Mouse (Mus musculus) cerebellum, adult (tissue): ENCODE results near the gene Fads2.

ENCODE experiments used
- ATAC-seq: cut with Nextera tagmentation; 2 replicates; pipeline ENCODE4 v1.9.2; 2017; ENCODE audit warnings: mild to moderate bottlenecking, moderate library complexity, mixed read lengths; ENCODE audit not compliant: insufficient number of reproducible peaks, low FRiP score, low TSS enrichment

The Fads2 gene

DNA sequence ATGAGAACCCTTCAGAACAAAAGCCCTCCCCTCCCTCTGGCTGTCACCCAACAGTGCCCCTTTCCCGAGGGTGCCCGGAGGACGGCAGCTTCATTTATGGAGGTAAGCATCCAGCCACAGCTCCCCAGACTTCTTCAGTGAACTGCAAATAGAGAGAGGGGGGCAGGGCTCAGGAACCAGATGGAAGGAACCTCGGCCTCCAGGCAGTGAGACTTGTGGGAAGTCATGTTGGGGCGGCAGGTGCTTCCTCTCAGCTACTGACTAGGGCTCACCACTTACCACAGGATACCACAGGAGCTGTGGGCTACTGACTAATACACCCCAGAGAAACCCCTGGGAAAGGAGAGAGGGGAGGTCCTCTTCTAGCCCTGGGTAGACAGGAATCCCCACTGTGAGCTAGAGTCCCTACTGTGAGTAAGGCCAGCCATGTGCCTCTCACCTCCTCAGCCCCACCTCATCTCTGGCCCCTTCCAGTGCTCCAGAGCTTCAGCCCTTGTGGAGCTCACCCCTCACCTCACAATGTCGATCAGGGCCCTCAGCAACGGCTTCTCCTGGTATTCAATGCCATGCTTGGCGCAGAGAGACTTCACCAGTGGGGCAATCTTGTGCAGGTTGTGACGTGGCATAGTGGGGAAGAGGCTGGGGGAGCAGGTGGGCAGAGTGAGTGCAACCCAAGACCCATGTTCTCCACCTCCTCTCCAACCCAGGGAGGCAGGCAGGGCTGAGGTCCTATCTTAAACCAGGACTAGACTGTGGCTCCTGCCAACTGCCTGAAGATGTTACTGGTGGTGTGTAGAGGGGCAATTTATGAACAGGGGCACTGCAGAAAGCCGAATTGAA, 37.2 kb downstream of the Fads2 start:
- ATAC-seq: no peak

DNA sequence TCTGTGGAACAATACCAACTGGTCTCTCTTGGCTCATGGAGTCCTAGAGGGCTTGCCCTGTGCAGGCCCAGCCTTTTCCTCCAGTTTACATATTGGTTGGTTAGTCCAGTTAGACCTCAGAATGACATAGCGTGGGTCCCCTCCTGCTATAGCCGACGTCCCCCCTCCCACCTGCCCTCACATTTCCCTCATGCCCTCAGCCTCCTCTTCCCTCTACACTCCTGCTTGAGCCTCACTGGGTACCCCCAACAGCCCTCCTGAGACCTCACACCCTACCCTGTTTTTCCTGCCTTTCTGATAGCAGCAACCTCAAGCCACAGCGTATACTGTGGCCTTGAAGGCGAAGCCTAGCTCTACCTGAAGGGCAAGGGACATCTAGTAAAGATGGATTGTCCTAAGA, 38.7 kb downstream of the Fads2 start:
- no peak for ATAC-seq

DNA sequence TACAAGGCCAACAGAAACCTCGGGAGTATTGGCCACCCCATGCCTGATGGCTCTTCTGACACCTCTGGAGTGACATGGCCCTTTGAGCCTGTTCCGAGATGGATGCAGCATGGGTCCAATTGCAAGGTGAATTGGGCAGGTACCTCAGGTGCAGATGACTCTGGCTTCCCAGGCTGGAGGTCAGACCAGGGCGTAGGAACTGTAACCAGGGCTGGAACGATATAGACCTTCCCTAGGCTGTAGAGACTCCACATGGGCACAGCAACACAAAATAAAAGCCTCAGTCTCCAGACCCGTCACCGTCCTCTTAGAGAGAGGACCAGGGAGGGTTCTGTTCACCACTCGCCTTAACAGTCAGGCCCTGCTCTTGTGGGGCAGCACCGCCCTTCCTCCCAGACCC, 39.3 kb downstream of the Fads2 start:
- no peak for ATAC-seq

DNA sequence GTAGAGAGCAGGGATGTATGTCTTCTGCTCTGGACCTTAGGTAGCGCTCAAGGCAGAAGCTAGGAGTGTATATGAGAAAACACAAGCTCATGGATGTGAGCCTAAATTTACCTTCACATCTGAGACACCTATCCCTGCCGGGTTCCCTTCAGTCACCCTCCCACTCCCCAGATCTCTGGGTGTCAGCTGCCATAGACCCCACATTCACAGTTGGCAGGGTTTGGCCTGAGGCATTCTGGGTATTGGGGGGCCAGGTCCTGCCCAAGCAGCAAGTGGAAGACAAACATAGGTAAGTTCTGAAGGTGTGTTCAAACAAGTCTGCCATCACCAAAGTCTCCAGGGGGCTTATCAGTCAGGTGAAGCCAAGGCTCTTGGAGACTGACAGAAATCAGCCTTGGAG, 39.9 kb downstream of the Fads2 start:
- ATAC-seq: no peak

DNA sequence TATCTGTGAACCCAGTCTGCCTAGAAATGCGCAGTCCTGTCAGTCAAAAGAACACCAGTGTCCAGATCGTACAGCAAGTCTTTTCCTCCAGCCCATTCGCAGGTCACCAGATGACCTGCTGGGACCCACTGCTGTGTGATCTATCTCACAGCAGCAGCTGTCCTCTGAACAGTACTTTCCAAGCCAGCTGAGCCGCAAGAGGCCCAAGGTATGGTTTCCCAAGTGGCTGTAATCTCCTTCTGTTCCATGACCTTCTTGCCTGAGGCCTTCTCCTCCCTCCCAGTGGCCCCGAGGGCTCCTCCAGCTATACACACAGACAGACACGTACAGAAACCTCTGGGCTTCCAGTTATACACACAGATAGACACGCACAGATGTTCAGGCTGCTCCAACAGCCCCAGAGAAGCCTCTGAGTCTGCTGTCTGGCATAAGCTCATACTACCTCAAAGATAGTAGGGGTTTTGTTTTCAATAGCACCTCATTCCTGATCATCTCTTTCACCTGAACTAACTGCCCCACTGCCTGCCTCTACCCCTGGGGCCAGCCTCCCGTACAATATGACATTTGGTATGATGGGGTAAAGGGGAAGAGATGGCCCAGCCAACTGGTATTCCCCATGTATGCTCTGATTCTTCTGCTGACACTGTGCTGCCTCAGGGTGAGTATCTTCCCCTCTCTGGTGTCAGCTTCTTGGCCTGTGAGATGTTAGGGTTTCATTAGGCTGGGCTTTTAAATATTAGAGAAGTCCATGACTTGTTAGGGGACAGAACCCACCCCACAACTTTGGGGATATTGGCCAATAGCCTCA, 40.6 kb downstream of the Fads2 start:
- no peak for ATAC-seq

DNA sequence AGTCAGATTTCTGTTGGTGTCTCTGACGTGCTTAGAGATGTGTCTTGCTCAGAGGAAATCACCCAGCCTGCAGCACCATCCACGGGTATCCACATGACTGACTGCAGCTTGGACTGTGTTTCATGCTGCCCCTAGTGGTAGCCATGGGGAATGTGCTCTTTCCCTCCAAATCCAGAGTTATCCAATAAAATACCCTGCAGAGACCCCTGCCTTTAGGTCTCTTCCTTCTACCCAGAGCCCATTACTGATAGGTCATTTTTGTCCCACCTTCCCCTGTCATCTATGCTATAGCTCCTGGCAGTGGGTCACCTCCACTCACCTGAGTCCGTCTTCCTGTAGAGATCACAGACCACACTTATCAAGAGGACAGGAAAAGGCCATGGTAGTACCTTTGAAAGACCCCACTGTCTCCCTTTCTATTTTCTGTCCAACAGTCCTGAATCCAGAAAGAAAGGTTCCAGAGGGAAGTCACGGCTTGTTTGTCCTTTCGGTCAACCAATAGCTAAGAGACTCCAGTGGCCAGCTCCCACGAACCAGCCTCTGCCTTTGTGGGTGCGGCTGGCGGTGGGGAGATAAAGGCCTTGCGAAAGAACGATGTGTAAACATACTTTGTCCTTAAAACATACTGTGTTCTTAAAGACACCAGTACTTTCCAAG, 41.5 kb downstream of the Fads2 start:
- ATAC-seq: 0 out of 2 replicates have a peak, but pooled peaks have one; percentile 52

DNA sequence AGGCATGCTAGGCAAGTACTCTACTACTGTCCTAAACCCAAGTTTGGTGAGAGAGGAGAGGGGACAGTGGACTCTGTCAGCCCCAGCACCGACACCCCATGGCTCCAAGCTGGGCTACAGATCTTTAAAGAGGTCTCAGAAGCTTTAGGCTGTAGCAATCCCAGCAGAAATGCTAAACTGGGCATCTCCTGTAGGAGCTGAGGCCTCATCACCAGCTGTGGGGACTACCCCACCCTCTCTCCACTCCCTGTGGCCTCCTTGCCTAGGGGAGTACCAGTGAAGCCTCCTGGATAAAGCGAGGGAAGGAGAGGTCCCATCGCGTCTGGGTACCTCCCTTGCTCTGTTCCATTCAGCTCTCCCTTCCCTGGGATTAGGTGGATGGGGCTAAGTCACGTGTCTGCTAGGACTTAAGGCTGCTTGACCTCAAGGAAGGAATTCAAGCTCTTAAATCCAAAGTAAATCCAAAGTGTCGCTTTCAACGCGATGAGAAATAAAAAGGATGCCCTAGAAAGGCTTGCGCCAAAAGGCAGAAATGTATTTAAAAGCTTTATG, 42.6 kb downstream of the Fads2 start:
- ATAC-seq: no peak

DNA sequence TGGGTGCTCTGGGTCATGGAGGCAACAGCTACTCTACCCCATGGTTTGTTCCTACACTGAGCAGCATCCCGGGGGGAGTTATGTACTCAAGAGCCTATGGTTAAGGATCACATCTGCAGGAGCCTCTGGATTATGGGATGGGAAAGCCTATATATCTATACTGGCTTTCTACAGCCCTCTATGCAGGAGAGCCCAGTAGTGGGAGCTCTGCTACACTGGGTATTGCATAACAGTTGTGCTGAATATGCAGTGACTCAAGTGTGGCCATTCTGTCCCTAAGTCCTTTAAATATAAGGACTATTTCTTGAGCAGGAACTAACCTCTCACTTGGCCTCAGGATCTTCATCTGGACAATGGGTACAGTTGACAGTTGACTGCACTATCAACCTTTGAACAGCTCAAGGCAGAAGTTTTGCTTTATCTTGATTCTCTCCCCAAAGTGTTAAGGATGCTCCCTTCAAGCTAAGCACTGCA, 43.2 kb downstream of the Fads2 start:
- ATAC-seq: no peak

DNA sequence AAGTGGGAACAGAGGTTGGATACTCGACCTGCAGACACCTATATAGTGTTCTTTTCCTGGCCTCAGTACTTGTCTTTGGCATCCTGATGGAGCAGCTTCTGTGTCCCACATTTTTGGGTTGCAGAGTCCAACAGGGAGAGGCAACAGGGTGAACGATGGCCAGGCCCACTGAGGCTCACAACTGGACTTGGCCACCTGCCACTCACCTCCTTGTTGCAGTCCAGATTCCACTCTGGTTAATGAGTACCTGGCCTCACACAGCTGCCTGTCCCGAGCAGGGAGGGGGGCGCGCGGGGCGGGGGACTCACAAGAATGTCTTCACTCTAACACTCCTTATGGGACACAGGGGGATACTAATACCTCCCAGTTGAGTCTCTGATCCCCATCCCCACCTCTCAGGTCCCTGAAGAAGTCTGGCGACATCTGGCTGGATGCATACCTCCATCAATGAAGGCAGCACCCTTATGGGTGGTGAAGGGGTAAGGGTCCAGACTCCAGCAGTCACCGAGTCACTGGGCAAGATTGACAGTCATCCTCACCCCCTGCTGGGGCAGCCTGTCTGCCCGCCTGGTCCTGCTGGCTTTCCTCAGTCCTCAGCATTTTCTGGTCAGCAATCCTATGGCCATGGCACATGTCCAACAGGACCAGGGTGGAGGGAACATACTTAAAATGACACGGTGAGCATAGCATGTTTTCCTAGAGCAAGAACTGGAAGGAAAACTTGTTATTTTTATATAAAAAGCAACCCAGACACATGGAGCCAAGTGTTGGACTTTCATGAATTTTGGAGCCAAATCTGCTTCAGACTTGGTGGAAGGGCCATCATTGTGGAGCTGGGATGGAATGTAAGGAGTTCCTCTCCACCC, 43.8 kb downstream of the Fads2 start:
- ATAC-seq: no peak

DNA sequence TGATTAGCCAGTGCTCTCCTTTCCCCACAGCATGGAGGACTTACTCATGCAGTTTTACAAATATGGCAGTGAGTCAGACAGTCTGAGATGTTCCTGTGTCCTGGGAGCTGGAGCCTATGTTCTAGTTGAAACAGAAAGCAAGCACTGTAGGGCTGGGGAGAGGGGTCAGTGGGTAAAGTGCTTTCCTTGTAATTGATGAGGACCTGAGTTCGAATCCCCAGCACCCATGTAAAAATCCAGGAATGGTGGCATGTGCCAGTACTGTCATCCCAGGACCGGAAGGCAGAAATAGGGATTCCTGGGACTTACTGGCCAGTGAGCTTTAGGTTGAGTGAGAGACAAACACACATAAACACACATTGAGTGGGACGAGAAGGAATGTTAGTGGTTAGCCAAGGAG, 44.9 kb downstream of the Fads2 start:
- ATAC-seq: no peak

DNA sequence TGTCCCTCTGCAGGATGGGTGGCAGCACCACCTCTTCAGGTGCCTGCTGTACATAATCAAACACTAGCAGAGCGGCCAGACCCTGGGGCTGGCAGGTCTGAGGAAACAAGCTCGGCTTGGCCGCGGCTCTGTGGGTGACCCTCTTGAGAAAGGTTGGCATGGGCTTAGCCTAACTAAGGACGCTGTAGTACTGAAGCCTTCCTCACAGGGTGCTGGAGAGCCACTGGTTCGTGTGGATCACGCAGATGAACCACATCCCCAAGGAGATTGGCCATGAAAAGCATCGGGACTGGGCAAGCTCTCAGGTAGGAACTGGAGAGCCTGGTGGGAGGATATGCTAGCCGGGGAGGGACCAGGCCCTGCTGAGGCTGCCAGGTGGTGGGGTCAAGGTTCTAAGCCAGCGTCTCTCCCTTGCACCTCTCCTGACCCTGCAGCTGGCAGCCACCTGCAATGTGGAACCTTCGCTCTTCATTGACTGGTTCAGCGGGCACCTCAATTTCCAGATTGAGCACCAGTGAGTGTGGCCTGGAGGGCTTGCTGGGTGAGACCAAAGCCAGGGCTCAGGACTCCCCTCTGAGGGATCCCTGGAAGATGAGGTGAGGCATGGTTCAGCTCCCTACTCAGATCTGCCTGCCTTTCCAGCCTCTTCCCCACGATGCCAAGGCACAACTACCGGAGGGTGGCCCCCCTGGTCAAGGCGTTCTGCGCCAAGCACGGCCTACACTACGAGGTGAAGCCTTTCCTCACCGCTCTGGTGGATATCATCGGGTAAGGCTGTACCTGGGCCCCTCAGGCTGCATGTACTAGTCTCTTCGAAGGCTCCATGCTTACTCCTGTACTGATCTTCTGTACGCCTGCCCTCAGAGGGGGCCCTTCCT, 45.5 kb downstream of the Fads2 start:
- ATAC-seq: no peak

DNA sequence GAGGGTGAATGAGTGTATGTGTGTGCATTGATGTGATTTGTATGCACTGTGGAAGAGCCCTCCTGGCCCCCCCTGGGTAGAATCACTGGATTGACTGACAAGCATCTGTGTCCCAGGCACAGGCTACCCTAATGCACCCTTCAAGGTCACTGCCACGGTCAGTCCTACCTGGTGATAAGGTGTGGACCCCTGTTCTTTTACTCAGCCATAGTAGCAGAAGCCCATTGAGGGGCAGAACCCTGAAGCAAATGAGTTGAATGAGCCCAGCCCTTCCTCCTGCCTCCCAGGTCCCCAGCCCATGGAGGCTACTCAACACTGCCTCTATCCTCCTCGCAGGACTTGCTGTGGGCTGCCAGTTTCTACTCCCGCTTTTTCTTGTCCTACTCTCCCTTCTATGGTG, 46.3 kb downstream of the Fads2 start:
- no peak for ATAC-seq

DNA sequence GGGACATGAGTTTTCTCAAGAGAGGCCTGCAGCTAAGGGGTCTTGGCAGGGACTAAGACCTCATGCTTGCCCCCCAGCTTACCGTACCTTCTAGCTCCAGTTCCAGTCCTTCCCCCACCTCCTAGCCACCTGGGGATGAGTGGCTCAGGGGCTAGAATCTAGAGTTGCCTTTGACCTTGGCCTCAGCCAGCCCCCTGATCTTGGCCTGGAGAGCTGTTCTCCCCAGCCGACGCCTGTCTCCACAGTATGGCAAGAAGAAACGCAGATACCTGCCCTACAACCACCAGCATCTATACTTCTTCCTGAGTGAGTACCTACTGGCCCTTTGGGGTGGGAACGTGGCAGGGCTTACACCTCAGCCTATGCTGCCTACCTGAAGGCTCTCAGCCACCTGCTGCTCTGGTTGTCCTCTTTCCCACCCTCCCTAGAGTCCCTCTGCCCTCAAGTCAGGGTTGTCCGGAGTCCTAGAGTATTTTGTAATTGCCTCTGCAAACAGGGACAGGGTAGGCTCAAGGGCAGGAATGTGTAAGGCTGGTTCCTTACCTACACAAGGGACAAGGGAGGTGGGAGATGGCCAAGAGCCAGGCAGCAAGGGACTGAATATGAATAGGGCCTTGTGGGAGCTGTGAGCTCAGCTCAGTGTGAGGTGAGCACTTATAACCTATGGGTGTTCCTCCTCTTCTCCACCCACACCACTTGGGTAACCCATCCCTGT, 47.0 kb downstream of the Fads2 start:
- no peak for ATAC-seq

DNA sequence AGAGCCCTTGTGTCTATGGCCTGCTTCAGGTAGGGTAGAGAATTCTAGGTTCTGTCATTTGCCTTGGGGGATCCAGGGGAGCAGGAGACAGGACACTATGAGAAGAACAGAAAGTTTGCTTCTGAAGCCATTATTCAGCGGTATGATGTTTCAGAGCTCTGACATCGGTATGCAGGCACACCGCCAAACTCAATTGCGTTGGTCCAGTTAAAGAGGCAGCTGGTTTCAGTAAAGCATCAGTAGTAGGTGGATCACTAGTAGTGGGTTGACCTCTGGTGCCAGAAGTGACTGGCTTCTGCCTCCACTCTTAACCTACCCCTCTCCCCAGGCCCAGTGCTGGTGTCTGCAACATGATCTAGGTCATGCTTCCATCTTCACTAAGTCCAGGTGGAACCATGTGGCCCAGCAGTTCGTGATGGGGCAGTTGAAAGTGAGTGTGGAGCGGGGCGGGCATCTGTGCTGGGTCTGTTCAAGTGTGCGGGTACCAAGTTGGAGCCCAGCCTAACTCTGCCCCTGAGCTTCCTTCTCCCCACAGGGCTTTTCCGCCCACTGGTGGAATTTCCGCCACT, 47.8 kb downstream of the Fads2 start:
- ATAC-seq: no peak

DNA sequence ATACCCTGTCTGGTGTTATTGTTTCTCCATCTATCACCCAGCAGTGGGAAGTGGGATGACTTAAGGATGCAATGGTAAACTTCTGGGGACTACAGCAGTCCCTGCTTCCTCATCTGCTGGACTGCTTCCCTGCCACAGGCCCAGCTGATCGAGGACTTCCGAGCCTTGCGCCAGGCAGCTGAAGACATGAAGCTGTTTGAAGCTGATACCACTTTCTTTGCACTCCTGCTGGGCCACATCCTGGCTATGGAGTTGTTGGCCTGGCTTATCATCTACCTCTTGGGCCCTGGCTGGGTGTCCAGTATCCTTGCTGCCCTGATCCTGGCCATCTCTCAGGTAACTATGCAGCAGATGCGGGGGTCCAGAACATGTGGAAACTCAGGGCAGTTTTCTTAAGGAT, 48.8 kb downstream of the Fads2 start:
- ATAC-seq: no peak

DNA sequence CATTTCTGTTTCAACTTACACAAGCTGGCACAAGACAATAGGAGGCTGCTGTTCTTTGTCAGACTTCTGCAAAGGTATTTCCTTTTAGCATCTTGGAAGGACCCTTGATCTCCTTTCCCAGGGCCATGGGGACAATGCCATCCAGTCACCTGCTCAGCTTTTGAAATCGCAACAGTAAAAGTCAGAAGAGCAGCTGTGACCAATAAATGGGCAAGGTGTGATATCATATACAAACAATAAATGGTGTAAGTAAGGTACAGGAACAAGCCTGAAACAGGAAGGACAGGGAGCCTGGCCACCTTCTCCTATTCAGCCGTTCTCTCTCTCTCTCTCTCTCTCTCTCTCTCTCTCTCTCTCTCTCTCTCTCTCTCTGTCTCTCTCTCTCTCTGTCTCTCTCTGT, 51.1 kb downstream of the Fads2 start:
- no peak for ATAC-seq

DNA sequence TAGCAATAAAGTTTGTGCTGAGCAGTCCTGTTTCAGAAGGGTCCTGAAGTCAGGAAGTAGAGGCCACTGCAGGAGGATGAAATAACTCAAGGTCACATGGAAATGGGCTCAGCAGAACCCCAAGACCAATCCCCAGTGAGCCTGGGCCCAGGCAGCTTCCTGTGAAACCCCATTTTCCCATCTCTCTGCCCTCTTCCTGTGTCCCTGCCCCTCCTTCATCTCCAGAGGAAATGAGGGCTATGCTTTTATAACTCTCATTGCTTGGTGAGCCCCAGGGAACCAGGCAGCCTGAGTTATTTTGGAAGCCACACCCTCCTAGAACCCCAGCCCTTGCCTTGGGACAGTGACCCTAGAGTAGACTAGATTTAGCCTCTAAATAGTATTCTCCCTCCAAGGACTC, 52.0 kb downstream of the Fads2 start:
- no peak for ATAC-seq

DNA sequence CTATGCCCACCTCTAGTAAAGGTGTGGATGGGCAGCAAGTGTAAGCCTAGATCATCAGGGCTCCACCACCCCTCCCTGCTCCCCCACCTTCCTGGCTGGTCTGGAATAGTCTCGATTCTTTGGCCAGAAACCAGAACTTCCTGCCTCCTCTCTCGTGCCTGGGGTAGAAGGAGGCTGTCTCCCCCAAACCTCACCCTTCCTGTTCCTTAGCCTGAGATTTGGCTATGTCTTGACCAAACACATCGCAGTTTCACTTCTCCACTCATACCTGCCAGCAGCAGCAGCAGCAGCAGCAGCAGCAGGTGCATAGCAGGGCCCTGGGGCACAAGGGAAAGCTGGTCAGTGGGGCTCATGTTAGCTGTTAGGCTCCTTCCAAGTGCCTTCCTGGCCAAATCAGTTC, 54.6 kb downstream of the Fads2 start:
- no peak for ATAC-seq
